Comparison of ENCODE assay signal across 20 mouse cellular contexts in genomic region chr3:109561776-109562175, GRCm38 (mm10).
DNase-seq lines count a peak whose midpoint lies in the region; ATAC-seq and TF ChIP-seq lines count a peak whose summit lies in the region.
"Had no signal": no experiment of that assay in that cellular context is flagged by ENCODE, and none has a peak within 500 bp of the region (broad histone marks: within the 10 kb centered on the region; RNA-seq: fewer than 3 reads in every experiment).

No protein-coding gene starts in this region.

- DNase-seq in kidney, postnatal 10 days = no peak
- DNase-seq in MEL-GATA-1-ER (ENCODE audit: extremely low read depth, low read depth) (peak; percentile 8), Patski (ENCODE audit: low read depth, low spot score) (no peak)
- no peak for DNase-seq in hindbrain, embryonic 14.5 days (ENCODE audit: low spot score)
- DNase-seq in gastrocnemius, adult 8-10 months (ENCODE audit: low spot score in 2 of 2) = no peak
- no peak for DNase-seq in thymus, postnatal 25 days
- DNase-seq: adrenal gland, postnatal 10 days; cerebellum, postnatal 25 days; gastrocnemius, postnatal 14 days; kidney, adult 18-20 months; liver; lung, postnatal 36 days; right cerebral cortex, postnatal 14 days had no signal

- no peak overlapping the region for H3K9ac ChIP-seq in kidney, embryonic 16.5 days (replicated peaks; ENCODE audit: low read length)
- no peak overlapping the region for H3K9ac ChIP-seq in hindbrain, embryonic 14.5 days
- H3K9ac ChIP-seq: forebrain, embryonic 15.5 days; liver, embryonic 15.5 days; lung, embryonic 15.5 days had no signal

- CTCF ChIA-PET in Patski (lab: Charles Lee) = interaction anchor here (0.8 to 3.1 kb wide), 4 partner anchors 9 to 290 kb away, joined by 3 to 12 read pairs (median 4); no protein-coding TSS in a partner anchor

- TF ChIP-seq CTCF in Patski (IDR thresholded peaks at IDR 0.05) = no peak

- POLR2A ChIA-PET in Patski (lab: Charles Lee) = no interaction called here

- H3K27me3 ChIP-seq in kidney, embryonic 16.5 days (ENCODE audit: insufficient read depth, low read length) = no peaks in the 10 kb centered on the region
- no peaks in the 10 kb centered on the region for H3K27me3 ChIP-seq in Patski
- no peaks in the 10 kb centered on the region for H3K27me3 ChIP-seq in hindbrain, embryonic 14.5 days (ENCODE audit: control insufficient read depth, insufficient read depth, low read length)
- H3K27me3 ChIP-seq: forebrain, embryonic 15.5 days; liver, embryonic 15.5 days; lung, embryonic 15.5 days; megakaryocyte, embryonic 14.5 days had no signal

- H3K9me3 ChIP-seq in kidney, embryonic 16.5 days (ENCODE audit: low read length) = no peaks in the 10 kb centered on the region
- H3K9me3 ChIP-seq in hindbrain, embryonic 14.5 days (ENCODE audit: control insufficient read depth, low read length) = no peaks in the 10 kb centered on the region
- H3K9me3 ChIP-seq: forebrain, embryonic 15.5 days; limb, embryonic 10.5 days; liver, embryonic 15.5 days; lung, embryonic 15.5 days; megakaryocyte, embryonic 14.5 days had no signal

- peaks cover 16% of the 10 kb centered on the region for H3K4me1 ChIP-seq in kidney, embryonic 16.5 days (ENCODE audit: insufficient read depth, low read length)
- H3K4me1 ChIP-seq in hindbrain, embryonic 14.5 days (replicated peaks; ENCODE audit: control insufficient read depth, insufficient read depth, low read length) = peaks cover 8% of the 10 kb centered on the region; the same call in 1 of the 2 replicates
- H3K4me1 ChIP-seq: forebrain, embryonic 15.5 days; limb, embryonic 10.5 days; liver, embryonic 15.5 days; lung, embryonic 15.5 days had no signal

- H3K36me3 ChIP-seq in kidney, embryonic 16.5 days (ENCODE audit: insufficient read depth, low read length) = no peaks in the 10 kb centered on the region
- no peaks in the 10 kb centered on the region for H3K36me3 ChIP-seq in hindbrain, embryonic 14.5 days (replicated peaks; ENCODE audit: control insufficient read depth, insufficient read depth)
- H3K36me3 ChIP-seq: forebrain, embryonic 15.5 days; limb, embryonic 10.5 days; liver, embryonic 15.5 days; lung, embryonic 15.5 days had no signal

- H3K27ac ChIP-seq in kidney, embryonic 16.5 days (ENCODE audit: low read length) = peak overlapping the region; percentile 61
- H3K27ac ChIP-seq in hindbrain, embryonic 14.5 days = no peak overlapping the region
- H3K27ac ChIP-seq: forebrain, embryonic 15.5 days; limb, embryonic 10.5 days; liver, embryonic 15.5 days; lung, embryonic 15.5 days had no signal

- peak; percentile 81; the same call in 1 of the 2 replicates for ATAC-seq in kidney, embryonic 16.5 days (ENCODE audit: low FRiP score, low TSS enrichment)
- peak; percentile 19 for ATAC-seq in Patski
- ATAC-seq in hindbrain, embryonic 14.5 days (ENCODE audit: low FRiP score) = peak; percentile 28; the same call in 1 of the 2 replicates
- ATAC-seq: midbrain, embryonic 16.5 days had no signal

- 26% methylated on average over 7 of the region's 7 CpGs for WGBS in kidney, embryonic 16.5 days
- WGBS in hindbrain, embryonic 14.5 days = 31% methylated on average over 7 of the region's 7 CpGs

- H3K4me2 ChIP-seq in kidney, embryonic 16.5 days (replicated peaks; ENCODE audit: low read depth, low read length) = no peak overlapping the region
- no peak overlapping the region for H3K4me2 ChIP-seq in hindbrain, embryonic 14.5 days (replicated peaks)
- H3K4me2 ChIP-seq: forebrain, embryonic 15.5 days; liver, embryonic 15.5 days; lung, embryonic 15.5 days had no signal

- H3K4me3 ChIP-seq in kidney, embryonic 16.5 days (ENCODE audit: low read length) = no peak overlapping the region
- H3K4me3 ChIP-seq in hindbrain, embryonic 14.5 days (replicated peaks; ENCODE audit: low read length) = no peak overlapping the region
- H3K4me3 ChIP-seq: forebrain, embryonic 15.5 days; limb, embryonic 10.5 days; liver, embryonic 15.5 days; lung, embryonic 15.5 days; megakaryocyte, embryonic 14.5 days had no signal

- in situ Hi-C loops in Patski (cut with MboI; ENCODE audit: low pct_unique_long_range_greater_than_20kb) = no loop called here

Comparison
In these comparisons a context has a peak if more than half of its experiments do, and no peak if none do; other contexts are left out.
1. ATAC-seq: peak in every context shown above with its lines; median percentile 81 in kidney, embryonic 16.5 days; 28 in hindbrain, embryonic 14.5 days; 19 in Patski.